ENCODE assay signal across 8 mouse cellular contexts in the genomic region with DNA sequence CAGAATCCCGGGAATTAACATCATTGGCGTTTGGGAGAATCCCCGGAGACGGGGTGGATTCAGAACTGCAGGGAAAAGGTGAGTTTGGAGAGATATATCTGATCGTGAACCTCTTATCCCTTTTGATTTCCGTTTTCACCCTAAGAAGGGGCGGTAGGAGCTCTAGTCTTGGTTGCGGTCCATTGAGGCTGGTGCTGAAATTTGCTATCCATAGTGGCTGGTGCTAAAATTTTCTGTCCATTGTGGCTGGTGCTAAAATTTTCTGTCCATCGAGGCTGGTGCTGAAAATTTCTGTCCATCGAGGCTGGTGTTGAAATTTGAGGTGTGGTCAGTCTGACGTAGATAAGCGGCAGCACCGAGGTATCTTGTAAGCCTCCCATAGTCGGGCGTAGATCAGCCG.
DNase-seq lines count a peak whose midpoint lies in the region; ATAC-seq and TF ChIP-seq lines count a peak whose summit lies in the region.
"Not testable (repeated sequence)": the region's sequence is repeated elsewhere in the genome, so short reads cannot be mapped to it uniquely, and the experiment has no call there.

No protein-coding gene starts in this region.

- TF ChIP-seq POLR2A in MEL (IDR thresholded peaks at IDR 0.05; ENCODE audit: control insufficient read depth in 1 of 2, insufficient read depth in 1 of 2, low read depth in 1 of 2, low read length in 2 of 2, poor library complexity in 1 of 2); testis, adult 2 months (IDR thresholded peaks at IDR 0.05; ENCODE audit: control insufficient read depth, low read depth, low read length): not testable (repeated sequence)

- not testable (repeated sequence) for TF ChIP-seq RAD21 in MEL (IDR thresholded peaks at IDR 0.05; ENCODE audit: low read depth, low read length)

- DNase-seq in A20 (ENCODE audit: low read depth, low spot score) (peak; percentile 6), MEL (ENCODE audit: low read depth, low spot score) (peak; percentile 47), ZHBTc4 (ENCODE audit: low read depth, low spot score) (peak; percentile 73)
- DNase-seq in embryo, embryonic 10 days (ENCODE audit: low spot score), result peak; percentile 4
- peak; percentile 1 for DNase-seq in embryo, embryonic 9.5 days (ENCODE audit: extremely low spot score)
- peak; percentile 11 for DNase-seq in forelimb bud, embryonic 11.5 days (ENCODE audit: low read depth, low spot score)
- peak; percentile 21 for DNase-seq in limb, embryonic 11.5 days (ENCODE audit: low spot score)

- H3K9me3 ChIP-seq in MEL (replicated peaks; ENCODE audit: insufficient read depth, low read length); limb, embryonic 11.5 days (ENCODE audit: control insufficient read depth, low read length): not testable (repeated sequence)

- H3K9ac ChIP-seq in MEL (ENCODE audit: control insufficient read depth, low read depth, low read length, poor library complexity, severe bottlenecking); limb, embryonic 11.5 days (ENCODE audit: low read length): not testable (repeated sequence)

- H3K4me3 ChIP-seq in MEL (ENCODE audit: control insufficient read depth in 1 of 2, insufficient read depth in 1 of 2, low read depth in 2 of 2, low read length in 2 of 2); limb, embryonic 11.5 days (ENCODE audit: low read depth, low read length): not testable (repeated sequence)
- peak overlapping the region; percentile 47 for H3K4me3 ChIP-seq in testis, adult 2 months (ENCODE audit: control insufficient read depth, low read depth, low read length)

- ATAC-seq in limb, embryonic 11.5 days (ENCODE audit: insufficient number of reproducible peaks, low FRiP score, low TSS enrichment, low read depth), result not testable (repeated sequence)

- H3K27ac ChIP-seq in MEL (ENCODE audit: control insufficient read depth, low read depth, low read length); limb, embryonic 11.5 days (replicated peaks; ENCODE audit: low read depth, low read length): not testable (repeated sequence)
- peak overlapping the region; percentile 85 for H3K27ac ChIP-seq in testis, adult 2 months (ENCODE audit: control insufficient read depth, insufficient read depth, low read depth, low read length)

- TF ChIP-seq CTCF in MEL (IDR thresholded peaks at IDR 0.05 in 2 of 3, conservative IDR thresholded peaks at IDR 0.05 in 1 of 3; ENCODE audit: control insufficient read depth in 1 of 3, insufficient read depth in 1 of 3, low read depth in 2 of 3, low read length in 3 of 3, poor library complexity in 1 of 3, severe bottlenecking in 1 of 3); testis, adult 2 months (IDR thresholded peaks at IDR 0.05; ENCODE audit: control insufficient read depth, insufficient read depth, insufficient replicate concordance, low read depth, low read length): not testable (repeated sequence)

- not testable (repeated sequence) for H3K79me2 ChIP-seq in MEL (ENCODE audit: control insufficient read depth, insufficient read depth, low read length, poor library complexity)

- not testable (repeated sequence) for TF ChIP-seq EP300 in MEL (IDR thresholded peaks at IDR 0.05; ENCODE audit: low read depth in 1 of 2, low read length in 2 of 2)

- H3K27me3 ChIP-seq in MEL (ENCODE audit: control insufficient read depth in 1 of 2, insufficient read depth in 2 of 2, low read length in 2 of 2); limb, embryonic 11.5 days (ENCODE audit: control insufficient read depth, insufficient read depth, low read length); testis, adult 2 months (ENCODE audit: control insufficient read depth, insufficient read depth, low read length): not testable (repeated sequence)

- H3K4me1 ChIP-seq in MEL (ENCODE audit: control insufficient read depth in 1 of 2, insufficient read depth in 2 of 2, low read length in 2 of 2); limb, embryonic 11.5 days (ENCODE audit: control insufficient read depth, insufficient read depth, low read length); testis, adult 2 months (ENCODE audit: control insufficient read depth, insufficient read depth, low read length): not testable (repeated sequence)

- 71% methylated on average over 16 of the region's 16 CpGs for WGBS in limb, embryonic 11.5 days

- not testable (repeated sequence) for H3K4me2 ChIP-seq in limb, embryonic 11.5 days (ENCODE audit: low read depth, severe bottlenecking)

- not testable (repeated sequence) for H3K36me3 ChIP-seq in MEL (ENCODE audit: control insufficient read depth in 1 of 2, insufficient read depth in 2 of 2, low read length in 2 of 2); limb, embryonic 11.5 days (ENCODE audit: control insufficient read depth, insufficient read depth, low read length); testis, adult 2 months (ENCODE audit: control insufficient read depth, insufficient read depth, low read length)

TF ChIP-seq in MEL, 35 proteins besides CTCF, POLR2A, EP300 and RAD21:
- TF ChIP-seq SIN3A (IDR thresholded peaks at IDR 0.05; ENCODE audit: low read length), result peak; percentile 32; the same call in 1 of the 2 replicates
TF ChIP-seq in MEL: peak in this region for 1; not testable (repeated sequence) for 34.

Comparison
In these comparisons a context has a peak if more than half of its experiments do, and no peak if none do; other contexts are left out.
1. DNase-seq: peak in every context shown above with its lines; median percentile 73 in ZHBTc4; 47 in MEL; 21 in limb, embryonic 11.5 days; 11 in forelimb bud, embryonic 11.5 days; 6 in A20; 4 in embryo, embryonic 10 days; 1 in embryo, embryonic 9.5 days.